Mouse (Mus musculus): ENCODE measurements around the gene Tcp10b. TPM values are rescaled to one million over a fixed set of nuclear protein-coding genes. Genes with fewer than 3 reads are reported as not detected.

The Tcp10b gene
- 0.39 and 0.49 TPM in 2 replicates for polyA plus RNA-seq (2012; rRNA removed)

GRCm38 (mm10) chr17:13060804-13061203 is at the start of gene Tcp10b:
TSS of gene Tcp10b (plus strand) at chr17:13061104.

GRCm38 (mm10) chr17:13052124-13052813 is 8.6 kb upstream of the Tcp10b start, which contains the start of gene Gpr31b:
TSS of gene Gpr31b (minus strand) at chr17:13052296.

GRCm38 (mm10) chr17:13131710-13132109 is 70.8 kb downstream of the Tcp10b start, which contains the start of gene Unc93a:
TSS of gene Unc93a (minus strand) at chr17:13131810.

Other genes starting within 250 kb of the Tcp10b start
- gene Mas1, start 193.0 kb upstream of the Tcp10b start, polyA plus RNA-seq (2012; rRNA removed), result 0.76 and 1.1 TPM in 2 replicates
- 0.04 TPM in 1 of 2 replicates, not detected in the other for gene Mrgprh, start 185.1 kb upstream of the Tcp10b start, polyA plus RNA-seq (2012; rRNA removed)
- 3.9 and 4.0 TPM in 2 replicates for gene Pnldc1, start 150.9 kb upstream of the Tcp10b start, polyA plus RNA-seq (2012; rRNA removed)
- 197 and 208 TPM in 2 replicates for gene Tcp1, start 145.4 kb upstream of the Tcp10b start, polyA plus RNA-seq (2012; rRNA removed)
- 66.6 and 69.3 TPM in 2 replicates for gene Mrpl18, start 144.8 kb upstream of the Tcp10b start, polyA plus RNA-seq (2012; rRNA removed)
- 0.78 and 0.96 TPM in 2 replicates for gene Acat3, start 120.5 kb upstream of the Tcp10b start, polyA plus RNA-seq (2012; rRNA removed)
- gene Acat2, start 100.4 kb upstream of the Tcp10b start, polyA plus RNA-seq (2012; rRNA removed), result 162 and 171 TPM in 2 replicates
- gene Wtap, start 66.9 kb upstream of the Tcp10b start, polyA plus RNA-seq (2012; rRNA removed), result 96.2 and 98.8 TPM in 2 replicates
- 183 and 184 TPM in 2 replicates for gene Sod2, start 54.3 kb upstream of the Tcp10b start, polyA plus RNA-seq (2012; rRNA removed)
- 0.15 and 0.26 TPM in 2 replicates for gene Gpr31b, start 8.8 kb upstream of the Tcp10b start, polyA plus RNA-seq (2012; rRNA removed)
- 0.16 and 0.22 TPM in 2 replicates for gene Unc93a, start 70.7 kb downstream of the Tcp10b start, polyA plus RNA-seq (2012; rRNA removed)
- not detected in 2 replicates for gene Smok2a, start 160.1 kb downstream of the Tcp10b start, polyA plus RNA-seq (2012; rRNA removed)
- not detected in 2 replicates for gene Smok2b, start 169.2 kb downstream of the Tcp10b start, polyA plus RNA-seq (2012; rRNA removed)